Mouse (Mus musculus) liver, postnatal 0 days (tissue): ENCODE measurements around the gene Cd5.
A peak's percentile ranks its signal among the peaks of the same experiment; 100 is the strongest.

Experiments
- CTCF ChIP-seq: sonication (generic); IDR thresholded peaks from 2 replicates; pipeline ENCODE4 v1.5.1; 2016; ENCODE audit warnings: antibody characterized with exemption, low read depth
- EP300 ChIP-seq: IDR thresholded peaks from 2 replicates; pipeline ENCODE4 v1.6.1; 2016; ENCODE audit warnings: antibody characterized with exemption, low read depth, mild to moderate bottlenecking

- TF ChIP-seq CTCF = peak; percentile 95
- no peak for TF ChIP-seq EP300
Observed at GRCm38 (mm10) chr19:10677915-10678771, 60.7 kb downstream of the Cd5 start, which contains the start of gene Pga5.
